Mouse (Mus musculus) kidney, embryonic 16.5 days (tissue): Measurements from ENCODE around the gene S1pr2. TPM values are rescaled to one million over a fixed set of nuclear protein-coding genes. Genes with fewer than 3 reads are reported as not detected.

Experiments
- ATAC-seq: fragments of 200-750 bp; cut with Nextera tagmentation; 2 replicates; pipeline ENCODE4 v1.8.0; 2017; ENCODE audit warnings: moderate TSS enrichment; ENCODE audit not compliant: low FRiP score, low TSS enrichment
- H3K27ac ChIP-seq: fragments of 300-500 bp; sonication (generic); 2 replicates; pipeline ENCODE4 v1.5.1; 2014; ENCODE audit warnings: low read length
- H3K27me3 ChIP-seq: fragments of 300-500 bp; sonication (generic); 2 replicates; pipeline ENCODE4 v1.6.1; 2014; ENCODE audit warnings: low read length, control low read depth, mixed read lengths; ENCODE audit not compliant: insufficient read depth
- H3K36me3 ChIP-seq: fragments of 300-500 bp; sonication (generic); 2 replicates; pipeline ENCODE4 v1.6.1; 2014; ENCODE audit warnings: low read length, control low read depth, mixed read lengths; ENCODE audit not compliant: insufficient read depth
- H3K4me1 ChIP-seq: fragments of 300-500 bp; sonication (generic); 2 replicates; pipeline ENCODE4 v1.6.1; 2014; ENCODE audit warnings: low read length, control low read depth, mixed read lengths; ENCODE audit not compliant: insufficient read depth
- H3K4me2 ChIP-seq: fragments of 300-500 bp; sonication (generic); replicated peaks from 2 replicates; pipeline ENCODE4 v1.6.1; 2014; ENCODE audit warnings: low read depth, low read length
- H3K4me3 ChIP-seq: fragments of 300-500 bp; sonication (generic); 2 replicates; pipeline ENCODE4 v1.5.1; 2014; ENCODE audit warnings: mild to moderate bottlenecking, low read length
- H3K9ac ChIP-seq: fragments of 300-500 bp; sonication (generic); replicated peaks from 2 replicates; pipeline ENCODE4 v1.6.1; 2014; ENCODE audit warnings: low read length
- H3K9me3 ChIP-seq: fragments of 300-500 bp; sonication (generic); 2 replicates; pipeline ENCODE4 v1.6.1; 2016; ENCODE audit warnings: low read length, control low read depth
- WGBS: fragments of 180-500 bp; shearing (Covaris S2); extraction: QIAGEN DNeasy Blood & Tissue Kit; methylation state at CpG from one replicate; pipeline ENCODE4 v1.1.7; 2014; 5-methylcytosine and 5-hydroxymethylcytosine counted together
- polyA plus RNA-seq: library from polyadenylated mRNA; unstranded; fragments of >200 nt; fragmentation: Nextera tagmentation; extraction: Ambion mirVana; gene quantifications from 2 replicates; pipeline ENCODE4 v1.2.1, GENCODE M21; 2015

Gene S1pr2
- polyA plus RNA-seq, result 35.1 and 37.7 TPM in 2 replicates

DNA sequence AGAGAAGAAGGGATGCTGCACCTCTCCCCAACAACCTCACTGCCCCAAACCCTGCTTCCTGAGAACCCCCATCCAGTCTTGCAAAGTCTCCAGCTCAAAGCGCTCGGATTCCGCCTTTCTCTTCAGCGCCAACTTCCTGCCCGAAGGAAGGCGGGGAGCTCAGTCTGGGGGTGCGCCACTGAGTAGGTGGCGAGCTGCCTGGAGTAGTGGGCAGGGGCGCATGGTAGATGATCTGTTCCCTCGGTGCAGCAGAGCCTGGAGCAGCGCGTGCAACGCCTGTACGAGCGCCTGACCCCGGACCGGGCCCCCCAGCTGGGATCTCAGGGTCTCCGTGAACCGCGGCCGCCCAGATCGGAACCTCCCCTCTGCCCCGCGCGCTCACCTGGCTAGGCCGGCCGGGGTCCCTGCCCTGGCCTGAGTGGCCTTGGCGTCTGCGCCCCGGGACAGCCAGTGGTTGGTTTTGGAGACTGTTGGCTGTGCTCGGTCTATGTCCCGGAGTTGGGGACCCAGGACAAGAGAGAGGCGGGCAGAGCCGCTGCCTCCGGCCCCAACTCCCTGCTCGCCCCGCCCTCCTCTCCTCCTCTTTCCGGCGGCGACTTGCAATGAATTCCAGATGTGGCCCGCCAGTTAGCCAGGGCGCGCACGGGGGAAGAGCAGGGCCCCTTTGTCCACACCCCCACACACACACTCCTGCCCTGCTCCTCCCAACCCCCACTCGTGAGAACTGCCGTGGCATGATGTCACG lies at the start of gene S1pr2:
Gene S1pr2, minus strand, starts transcription at position 566 of the 745 bp plus-strand sequence.
- Histone ChIP-seq H3K36me3 (no peaks in the 10 kb centered on the region), H3K9ac (peak within 1 kb of the TSS; percentile 76), H3K9me3 (no peaks in the 10 kb centered on the region), H3K27me3 (no peaks in the 10 kb centered on the region), H3K4me3 (peak within 1 kb of the TSS; percentile 63), H3K27ac (peak within 1 kb of the TSS; percentile 88), H3K4me1 (peaks cover 47% of the 10 kb centered on the region), H3K4me2 (peak within 1 kb of the TSS; percentile 63)
- peak; percentile 75 for ATAC-seq
- under 1% methylated on average over 44 of the region's 47 CpGs for WGBS

DNA sequence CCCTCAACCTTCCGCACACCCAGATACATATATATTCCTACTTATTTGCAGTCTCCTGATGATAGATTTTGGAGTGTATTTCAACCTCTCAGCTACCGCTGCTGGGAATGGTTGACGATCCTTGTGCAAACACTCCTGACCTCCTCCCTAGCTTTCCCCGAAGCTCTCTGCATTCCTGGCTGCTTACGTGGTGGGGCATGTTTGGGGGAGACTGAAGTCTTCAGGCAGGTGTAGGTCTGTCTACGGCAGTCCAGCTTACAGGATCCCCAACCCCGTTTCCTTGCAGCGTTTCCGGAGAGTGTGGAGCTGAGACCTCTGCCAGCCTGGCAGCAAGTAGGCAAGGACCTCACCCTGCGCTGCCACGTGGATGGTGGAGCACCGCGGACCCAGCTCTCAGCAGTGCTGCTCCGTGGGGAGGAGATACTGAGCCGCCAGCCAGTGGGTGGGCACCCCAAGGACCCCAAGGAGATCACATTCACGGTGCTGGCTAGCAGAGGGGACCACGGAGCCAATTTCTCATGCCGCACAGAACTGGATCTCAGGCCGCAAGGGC lies 48.8 kb upstream of the S1pr2 start:
- no peak overlapping the region for H3K9ac ChIP-seq
- H3K36me3 ChIP-seq, result no peaks in the 10 kb centered on the region
- 67% methylated on average over 19 of the region's 19 CpGs for WGBS
- no peak for ATAC-seq
- no peak overlapping the region for H3K4me3 ChIP-seq
- H3K4me2 ChIP-seq, result no peak overlapping the region
- H3K9me3 ChIP-seq, result no peaks in the 10 kb centered on the region
- H3K27ac ChIP-seq, result no peak overlapping the region
- 0 out of 2 replicates have a peak, but pooled peaks cover 4% of the 10 kb centered on the region for H3K27me3 ChIP-seq
- peaks cover 9% of the 10 kb centered on the region for H3K4me1 ChIP-seq

- Histone ChIP-seq H3K9ac (no peak overlapping the region), H3K36me3 (no peaks in the 10 kb centered on the region), H3K4me2 (no peak overlapping the region), H3K4me3 (no peak overlapping the region), H3K4me1 (no peaks in the 10 kb centered on the region), H3K27me3 (peaks cover 4% of the 10 kb centered on the region), H3K9me3 (no peaks in the 10 kb centered on the region), H3K27ac (no peak overlapping the region)
- no peak for ATAC-seq
- 94% methylated on average over 1 of the region's 1 CpGs for WGBS
Measured at GRCm38 (mm10) chr9:21022726-21023125, 46.1 kb upstream of the S1pr2 start.

DNA sequence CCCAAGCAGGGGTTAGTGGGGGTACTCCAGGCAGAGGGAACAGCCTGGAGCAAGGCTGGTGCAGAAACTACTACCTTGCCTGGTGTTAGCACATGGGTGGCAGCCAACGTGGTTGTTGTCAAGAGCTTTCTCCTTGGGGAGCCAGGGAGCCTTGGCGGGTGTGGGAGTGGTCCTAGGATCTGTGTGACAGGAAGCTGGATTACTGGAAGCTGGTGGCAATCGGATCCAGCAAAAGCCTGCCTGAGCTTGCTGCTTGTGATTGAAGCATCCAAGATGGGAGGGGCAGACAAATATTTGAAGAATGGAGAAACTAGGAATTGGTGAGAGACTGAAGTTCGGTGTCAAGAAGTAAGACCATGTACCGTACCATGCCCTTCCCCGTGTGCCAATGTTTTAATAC lies 45.7 kb upstream of the S1pr2 start:
- Histone ChIP-seq H3K27me3 (peaks cover 8% of the 10 kb centered on the region), H3K9me3 (no peaks in the 10 kb centered on the region), H3K27ac (no peak overlapping the region), H3K4me1 (no peaks in the 10 kb centered on the region), H3K36me3 (no peaks in the 10 kb centered on the region), H3K4me2 (no peak overlapping the region), H3K4me3 (no peak overlapping the region), H3K9ac (no peak overlapping the region)
- WGBS, result 59% methylated on average over 6 of the region's 6 CpGs
- ATAC-seq, result no peak

DNA sequence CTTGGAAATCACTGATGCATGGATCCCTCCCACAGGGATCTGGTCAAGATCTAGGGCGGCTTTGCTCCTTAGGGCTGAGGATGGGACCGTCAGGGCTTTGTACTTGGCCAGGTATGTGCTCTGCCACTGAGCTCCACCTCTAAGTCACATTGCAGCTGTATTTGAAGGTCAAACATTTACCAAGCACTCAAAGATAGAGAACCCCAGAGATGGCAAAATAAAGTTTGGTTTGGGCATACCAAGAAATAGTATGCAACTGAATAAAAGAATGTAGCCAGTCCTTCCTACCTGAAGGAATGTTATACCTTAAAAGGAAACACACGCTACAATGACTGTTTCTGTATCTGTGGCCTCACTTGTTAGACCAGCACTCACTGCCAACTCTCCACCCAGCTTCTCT lies 44.8 kb upstream of the S1pr2 start:
- H3K27me3 ChIP-seq, result peaks cover 16% of the 10 kb centered on the region
- 0 out of 2 replicates have a peak, but pooled peaks cover 4% of the 10 kb centered on the region for H3K4me1 ChIP-seq
- 80% methylated on average over 3 of the region's 3 CpGs for WGBS
- ATAC-seq, result no peak
- no peak overlapping the region for H3K9ac ChIP-seq
- H3K36me3 ChIP-seq, result no peaks in the 10 kb centered on the region
- H3K9me3 ChIP-seq, result no peaks in the 10 kb centered on the region
- no peak overlapping the region for H3K4me2 ChIP-seq
- no peak overlapping the region for H3K27ac ChIP-seq
- H3K4me3 ChIP-seq, result no peak overlapping the region

DNA sequence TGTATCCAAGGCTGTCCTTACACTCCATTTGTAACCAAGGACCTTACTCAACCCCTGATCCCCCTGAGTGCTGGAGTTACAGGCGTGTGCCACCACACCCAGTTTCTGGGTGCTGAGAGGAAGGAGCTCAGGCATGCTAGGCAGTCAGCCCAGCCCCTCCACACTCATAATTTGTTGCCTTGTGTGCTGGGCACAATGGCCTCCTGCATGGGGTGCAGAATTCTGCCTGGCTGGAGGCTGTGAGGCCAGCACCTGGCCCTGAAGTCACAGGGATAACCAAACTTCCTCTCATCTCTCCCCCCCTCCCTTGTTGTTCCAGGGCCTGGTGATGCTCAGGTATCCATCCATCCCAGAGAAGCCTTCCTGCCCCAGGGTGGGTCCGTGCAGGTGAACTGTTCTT lies 42.0 kb upstream of the S1pr2 start:
- no peak overlapping the region for H3K9ac ChIP-seq
- no peak overlapping the region for H3K4me3 ChIP-seq
- peaks cover 23% of the 10 kb centered on the region for H3K27me3 ChIP-seq
- no peak for ATAC-seq
- WGBS, result 73% methylated on average over 2 of the region's 2 CpGs
- no peaks in the 10 kb centered on the region for H3K36me3 ChIP-seq
- no peak overlapping the region for H3K27ac ChIP-seq
- H3K4me2 ChIP-seq, result no peak overlapping the region
- H3K9me3 ChIP-seq, result no peaks in the 10 kb centered on the region
- peaks cover 18% of the 10 kb centered on the region; the same call in 1 of the 2 replicates for H3K4me1 ChIP-seq

DNA sequence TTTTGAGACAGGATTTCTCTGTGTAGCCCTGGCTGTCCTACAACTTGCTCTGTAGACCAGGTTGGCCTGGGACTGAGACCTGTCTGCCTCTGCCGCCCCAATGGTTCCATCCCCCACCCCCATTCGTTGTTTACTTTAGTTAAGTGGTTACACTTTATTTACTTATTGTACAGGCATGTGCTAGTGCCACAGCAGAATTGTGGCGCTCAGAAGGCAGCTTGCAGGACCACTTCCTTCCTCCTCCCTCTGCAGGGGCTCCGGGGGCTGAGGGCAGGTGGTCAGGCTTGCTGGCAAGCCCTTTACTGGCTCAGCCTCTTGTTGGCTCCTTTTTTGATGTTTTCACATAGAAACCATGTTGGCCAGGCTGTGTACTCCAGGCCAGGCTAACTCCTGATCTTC lies 40.6 kb upstream of the S1pr2 start:
- Histone ChIP-seq H3K9ac (no peak overlapping the region), H3K27ac (no peak overlapping the region), H3K36me3 (no peaks in the 10 kb centered on the region), H3K4me1 (peaks cover 20% of the 10 kb centered on the region; the same call in 1 of the 2 replicates), H3K4me2 (peak overlapping the region; percentile 65), H3K9me3 (no peaks in the 10 kb centered on the region), H3K4me3 (peak overlapping the region; percentile 41), H3K27me3 (peaks cover 23% of the 10 kb centered on the region)
- ATAC-seq, result no peak
- 36% methylated on average over 4 of the region's 4 CpGs for WGBS

DNA sequence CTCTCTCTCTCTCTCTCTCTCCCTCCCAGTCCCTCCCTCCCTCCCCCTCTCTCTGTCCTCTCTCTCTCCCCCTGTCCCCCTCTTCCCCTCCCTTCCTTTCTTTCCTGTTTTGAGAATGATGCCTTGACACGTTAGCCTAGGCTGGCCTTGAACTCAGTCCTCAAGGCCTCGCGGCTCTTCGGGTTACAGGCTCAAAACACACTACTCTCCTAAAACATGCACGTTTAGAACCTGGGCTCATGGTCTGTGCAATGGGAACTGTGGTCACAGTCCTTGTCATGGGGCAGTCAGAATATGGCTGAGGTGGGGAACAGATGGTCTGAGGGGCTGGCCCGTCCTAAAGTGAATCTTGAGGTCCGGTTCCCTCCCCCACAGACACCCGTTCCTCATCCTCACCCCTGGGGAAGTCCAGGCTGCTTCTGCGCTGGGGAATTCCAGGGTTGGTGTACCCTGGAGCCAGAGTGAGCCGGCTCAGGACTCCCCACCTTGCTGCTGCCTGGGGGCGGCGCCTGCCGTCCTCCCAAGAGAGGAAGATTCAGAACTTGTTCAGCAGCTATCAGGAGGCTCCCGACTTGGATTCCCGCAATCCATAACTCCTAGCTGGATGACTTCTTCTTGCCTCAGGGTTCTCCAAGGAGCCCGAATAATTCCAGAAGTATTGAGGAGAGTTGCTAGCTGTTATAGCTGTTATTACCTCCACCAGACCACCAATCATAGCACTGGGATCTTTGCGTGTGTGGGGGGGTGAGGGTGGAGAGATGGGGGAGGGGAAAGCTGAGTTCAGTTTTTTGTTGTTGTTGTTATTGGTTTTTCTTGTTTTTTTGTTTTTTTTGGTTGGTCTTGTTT lies 40.0 kb upstream of the S1pr2 start:
- H3K9me3 ChIP-seq, result no peaks in the 10 kb centered on the region
- H3K4me3 ChIP-seq, result peak overlapping the region; percentile 41
- no peak overlapping the region for H3K27ac ChIP-seq
- H3K4me2 ChIP-seq, result peak overlapping the region; percentile 65
- peaks cover 23% of the 10 kb centered on the region for H3K27me3 ChIP-seq
- H3K4me1 ChIP-seq, result peaks cover 22% of the 10 kb centered on the region; the same call in 1 of the 2 replicates
- H3K9ac ChIP-seq, result peak overlapping the region; percentile 22; the same call in 1 of the 2 replicates
- no peak for ATAC-seq
- no peaks in the 10 kb centered on the region for H3K36me3 ChIP-seq
- WGBS, result 5% methylated on average over 17 of the region's 17 CpGs

GRCm38 (mm10) chr9:21015571-21016130 lies 39.1 kb upstream of the S1pr2 start, which contains the start of gene Icam1:
TSS of gene Icam1 (plus strand) at chr9:21015985.
- peak within 1 kb of the TSS; percentile 50 for H3K27ac ChIP-seq
- ATAC-seq, result peak; percentile 80
- H3K9me3 ChIP-seq, result no peaks in the 10 kb centered on the region
- H3K4me1 ChIP-seq, result peaks cover 22% of the 10 kb centered on the region; the same call in 1 of the 2 replicates
- peak within 1 kb of the TSS; percentile 22 for H3K9ac ChIP-seq
- peak within 1 kb of the TSS; percentile 41 for H3K4me3 ChIP-seq
- H3K27me3 ChIP-seq, result peaks cover 23% of the 10 kb centered on the region
- H3K36me3 ChIP-seq, result no peaks in the 10 kb centered on the region
- H3K4me2 ChIP-seq, result peak within 1 kb of the TSS; percentile 65
- WGBS, result 1% methylated on average over 30 of the region's 30 CpGs
